Mouse (Mus musculus) embryonic facial prominence, embryonic 14.5 days (tissue): ENCODE results near the gene Mlx. TPM values are rescaled to one million over a fixed set of nuclear protein-coding genes. Genes with fewer than 3 reads are reported as not detected.
A peak's percentile ranks its signal among the peaks of the same experiment; 100 is the strongest.
"Not testable (repeated sequence)": the region's sequence is repeated elsewhere in the genome, so short reads cannot be mapped to it uniquely, and the experiment has no call there.

ENCODE experiments used
- ATAC-seq: fragments of 200-750 bp; cut with Nextera tagmentation; 2 replicates; pipeline ENCODE4 v1.8.0; 2017; ENCODE audit warnings: low read depth, moderate number of reproducible peaks, moderate TSS enrichment
- DNase-seq: peaks from one replicate; pipeline ENCODE4 v3.0.0-alpha.2; 2015; ENCODE audit warnings: low spot score
- H3K27ac ChIP-seq: fragments of 300-500 bp; sonication (generic); replicated peaks from 2 replicates; pipeline ENCODE4 v1.5.1; 2014; ENCODE audit warnings: low read depth, mild to moderate bottlenecking, low read length, moderate library complexity
- H3K27me3 ChIP-seq: fragments of 300-500 bp; sonication (generic); replicated peaks from 2 replicates; pipeline ENCODE4 v1.6.1; 2014; ENCODE audit warnings: low read length; ENCODE audit not compliant: control insufficient read depth, insufficient read depth
- H3K36me3 ChIP-seq: fragments of 300-500 bp; sonication (generic); 2 replicates; pipeline ENCODE4 v1.6.1; 2014; ENCODE audit warnings: low read length, mixed read lengths; ENCODE audit not compliant: control insufficient read depth, insufficient read depth
- H3K4me1 ChIP-seq: fragments of 300-500 bp; sonication (generic); 2 replicates; pipeline ENCODE4 v1.6.1; 2014; ENCODE audit warnings: antibody characterized with exemption, low read length; ENCODE audit not compliant: control insufficient read depth, insufficient read depth
- H3K4me2 ChIP-seq: fragments of 300-500 bp; sonication (generic); 2 replicates; pipeline ENCODE4 v1.6.1; 2014; ENCODE audit warnings: low read depth, mild to moderate bottlenecking, low read length, moderate library complexity, mixed read lengths
- H3K4me3 ChIP-seq: fragments of 300-500 bp; sonication (generic); 2 replicates; pipeline ENCODE4 v1.5.1; 2014; ENCODE audit warnings: low read depth, mild to moderate bottlenecking, low read length
- H3K9ac ChIP-seq: fragments of 300-500 bp; sonication (generic); 2 replicates; pipeline ENCODE4 v1.6.1; 2014; ENCODE audit warnings: low read depth, mild to moderate bottlenecking, low read length, moderate library complexity, mixed read lengths
- H3K9me3 ChIP-seq: fragments of 300-500 bp; sonication (generic); 2 replicates; pipeline ENCODE4 v1.6.1; 2016; ENCODE audit warnings: low read length; ENCODE audit not compliant: control insufficient read depth
- WGBS: fragments of 180-500 bp; shearing (Covaris S2); extraction: QIAGEN DNeasy Blood & Tissue Kit; methylation state at CpG from one replicate; pipeline ENCODE4 v1.1.7; 2014; 5-methylcytosine and 5-hydroxymethylcytosine counted together
- polyA plus RNA-seq: library from polyadenylated mRNA; unstranded; fragments of >200 nt; fragmentation: Nextera tagmentation; extraction: Ambion mirVana; gene quantifications from 2 replicates; pipeline ENCODE4 v1.2.1, GENCODE M21; 2014

Gene Mlx
- polyA plus RNA-seq, 1 experiment from 2014 or later: 55.2 TPM

DNA sequence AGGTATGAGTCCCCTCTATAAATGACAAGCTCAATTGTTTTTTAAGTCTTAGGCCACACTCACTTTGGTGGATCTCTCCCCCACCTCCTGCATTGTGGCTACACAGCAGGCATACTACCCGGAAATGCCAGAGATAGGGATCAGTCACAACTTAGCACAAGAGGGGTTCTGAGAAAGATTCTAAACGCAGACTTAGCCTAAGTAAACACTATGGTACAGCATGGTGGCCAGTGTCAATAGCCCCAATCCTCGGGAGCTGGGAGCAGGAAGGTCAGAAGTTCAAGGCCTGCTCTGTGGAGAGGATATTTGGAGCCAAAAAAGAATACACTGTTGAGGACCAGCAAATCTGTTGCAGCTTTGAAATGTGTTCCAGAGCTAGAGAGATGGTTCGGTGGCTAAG lies 31.0 kb downstream of the Mlx start:
- H3K36me3 ChIP-seq: peaks cover 18% of the 10 kb centered on the region; the same call in 1 of the 2 replicates
- 39% methylated on average over 4 of the region's 4 CpGs for WGBS
- ATAC-seq (no peak), DNase-seq (no peak)
- no peaks in the 10 kb centered on the region for H3K27me3 ChIP-seq
- peak overlapping the region; percentile 86 for H3K9ac ChIP-seq
- H3K9me3 ChIP-seq: no peaks in the 10 kb centered on the region
- peaks cover 18% of the 10 kb centered on the region for H3K4me1 ChIP-seq
- peak overlapping the region; percentile 91 for H3K4me3 ChIP-seq
- peak overlapping the region; percentile 91 for H3K4me2 ChIP-seq
- H3K27ac ChIP-seq: no peak overlapping the region

DNA sequence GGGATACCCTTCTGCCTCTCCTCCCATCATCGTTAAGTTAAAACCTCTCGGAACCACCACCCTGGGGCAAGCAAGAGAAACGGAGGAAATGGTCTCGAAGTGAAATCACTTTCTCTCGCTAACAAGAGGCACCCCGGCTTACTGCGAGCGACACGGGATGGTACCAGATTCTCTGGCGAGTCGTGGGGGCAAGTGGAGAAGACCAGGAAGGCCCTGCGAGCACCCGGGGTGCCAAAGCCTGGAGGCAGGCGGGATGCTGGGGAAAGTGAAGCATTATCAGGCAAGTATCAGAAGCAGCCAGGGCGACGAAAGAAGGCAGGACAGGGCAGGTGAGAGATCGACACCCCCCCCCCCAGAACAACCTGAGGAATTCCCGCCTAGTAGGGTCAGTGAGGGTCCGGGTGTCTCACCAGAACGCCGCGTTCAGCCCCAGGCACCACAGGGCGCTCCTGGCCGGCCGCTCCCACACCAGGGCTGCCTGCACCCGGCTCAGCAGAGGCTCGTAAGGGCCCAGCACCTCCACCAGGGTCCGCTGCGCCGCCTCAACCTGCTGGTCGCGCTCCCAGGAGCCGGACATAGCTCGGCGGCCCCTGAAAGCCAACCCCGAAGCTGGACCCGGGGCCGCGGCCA lies 32.2 kb downstream of the Mlx start:
- DNase-seq: no peak
- Histone ChIP-seq H3K4me3 (peak overlapping the region; percentile 91), H3K9ac (peak overlapping the region; percentile 86), H3K4me1 (peaks cover 18% of the 10 kb centered on the region), H3K9me3 (no peaks in the 10 kb centered on the region), H3K4me2 (peak overlapping the region; percentile 91), H3K27me3 (no peaks in the 10 kb centered on the region), H3K36me3 (peaks cover 29% of the 10 kb centered on the region; the same call in 1 of the 2 replicates), H3K27ac (peak overlapping the region; percentile 79)
- WGBS: 1% methylated on average over 36 of the region's 39 CpGs
- ATAC-seq: peak; percentile 70

GRCm38 (mm10) chr11:101119761-101120544 lies 32.9 kb downstream of the Mlx start, which contains the start of the genes Retreg3 and Tubg1:
Retreg3 (minus strand) TSS chr11:101119893.
Tubg1 (plus strand) TSS chr11:101119938.
- peaks cover 18% of the 10 kb centered on the region for H3K4me1 ChIP-seq
- peak; percentile 99 for DNase-seq
- H3K4me3 ChIP-seq: peak within 1 kb of the TSS; percentile 91
- no peaks in the 10 kb centered on the region for H3K9me3 ChIP-seq
- H3K27ac ChIP-seq: peak within 1 kb of the TSS; percentile 88
- peaks cover 29% of the 10 kb centered on the region; the same call in 1 of the 2 replicates for H3K36me3 ChIP-seq
- peak; percentile 97 for ATAC-seq
- peak within 1 kb of the TSS; percentile 86 for H3K9ac ChIP-seq
- H3K27me3 ChIP-seq: no peaks in the 10 kb centered on the region
- under 1% methylated on average over 43 of the region's 61 CpGs for WGBS
- H3K4me2 ChIP-seq: peak within 1 kb of the TSS; percentile 91

DNA sequence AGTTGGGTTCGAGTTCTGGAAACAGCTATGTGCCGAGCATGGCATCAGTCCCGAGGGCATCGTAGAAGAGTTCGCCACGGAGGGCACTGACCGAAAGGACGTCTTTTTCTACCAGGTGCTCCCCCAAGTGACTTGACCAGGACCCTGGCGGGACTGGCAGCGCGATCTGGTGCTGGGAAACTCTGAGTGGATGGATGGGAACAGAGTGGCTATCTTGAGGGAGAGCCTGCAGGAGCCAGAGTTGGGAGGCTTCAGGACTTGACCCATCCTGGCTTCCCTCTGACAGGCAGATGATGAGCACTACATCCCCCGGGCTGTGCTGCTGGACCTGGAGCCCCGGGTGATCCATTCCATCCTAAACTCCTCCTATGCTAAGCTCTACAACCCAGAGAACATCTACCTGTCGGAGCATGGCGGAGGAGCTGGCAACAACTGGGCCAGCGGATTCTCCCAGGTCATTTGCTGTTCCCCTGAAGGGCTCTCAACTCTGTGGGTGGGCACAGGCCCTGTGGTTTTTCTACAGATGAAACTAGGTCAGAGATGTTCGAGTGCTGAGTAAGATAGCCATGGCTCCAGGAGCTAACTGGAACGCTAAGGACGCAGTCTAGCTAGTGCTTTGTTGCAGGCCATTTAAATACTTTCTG lies 33.6 kb downstream of the Mlx start:
- no peak for DNase-seq

DNA sequence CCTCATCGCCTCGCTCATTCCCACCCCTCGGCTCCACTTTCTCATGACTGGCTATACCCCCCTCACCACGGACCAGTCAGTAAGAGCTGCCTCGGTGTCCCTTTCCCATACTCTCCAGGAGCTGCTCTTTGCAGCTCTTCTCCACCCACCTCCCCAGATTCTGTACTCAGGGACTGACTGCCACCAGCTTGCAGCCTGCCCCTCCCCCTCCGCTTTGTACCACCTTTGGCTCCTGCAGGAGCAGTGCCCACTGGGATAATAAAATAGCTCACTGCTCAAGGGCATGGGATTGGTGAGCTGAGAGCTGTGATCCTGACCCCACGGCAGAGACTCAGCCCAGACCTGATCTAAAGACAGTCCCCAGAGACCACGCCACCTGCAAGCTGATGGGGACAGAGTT lies 37.4 kb downstream of the Mlx start:
- not testable (repeated sequence) for H3K4me2 ChIP-seq, H3K27me3 ChIP-seq, DNase-seq, ATAC-seq, H3K9ac ChIP-seq, H3K9me3 ChIP-seq, H3K27ac ChIP-seq, H3K4me1 ChIP-seq, H3K4me3 ChIP-seq
- WGBS: 93% methylated on average over 8 of the region's 8 CpGs
- H3K36me3 ChIP-seq: peaks cover 43% of the 10 kb centered on the region

More for the DNA sequence above, 33.6 kb downstream of the Mlx start:
- peaks cover 18% of the 10 kb centered on the region for H3K4me1 ChIP-seq
- peaks cover 34% of the 10 kb centered on the region for H3K36me3 ChIP-seq
- 18% methylated on average over 19 of the region's 19 CpGs for WGBS
- H3K27ac ChIP-seq: peak overlapping the region; percentile 88
- no peaks in the 10 kb centered on the region for H3K9me3 ChIP-seq
- no peak for ATAC-seq
- peak overlapping the region; percentile 85 for H3K9ac ChIP-seq
- H3K4me3 ChIP-seq: peak overlapping the region; percentile 91
- no peaks in the 10 kb centered on the region for H3K27me3 ChIP-seq
- peak overlapping the region; percentile 91 for H3K4me2 ChIP-seq

GRCm38 (mm10) chr11:101125008-101125407 lies 37.9 kb downstream of the Mlx start:
- WGBS: 100% methylated on average over 4 of the region's 9 CpGs
- not testable (repeated sequence) for H3K27ac ChIP-seq, H3K27me3 ChIP-seq, H3K4me1 ChIP-seq, DNase-seq, H3K4me3 ChIP-seq, ATAC-seq, H3K9me3 ChIP-seq, H3K4me2 ChIP-seq, H3K9ac ChIP-seq
- peaks cover 43% of the 10 kb centered on the region for H3K36me3 ChIP-seq

DNA sequence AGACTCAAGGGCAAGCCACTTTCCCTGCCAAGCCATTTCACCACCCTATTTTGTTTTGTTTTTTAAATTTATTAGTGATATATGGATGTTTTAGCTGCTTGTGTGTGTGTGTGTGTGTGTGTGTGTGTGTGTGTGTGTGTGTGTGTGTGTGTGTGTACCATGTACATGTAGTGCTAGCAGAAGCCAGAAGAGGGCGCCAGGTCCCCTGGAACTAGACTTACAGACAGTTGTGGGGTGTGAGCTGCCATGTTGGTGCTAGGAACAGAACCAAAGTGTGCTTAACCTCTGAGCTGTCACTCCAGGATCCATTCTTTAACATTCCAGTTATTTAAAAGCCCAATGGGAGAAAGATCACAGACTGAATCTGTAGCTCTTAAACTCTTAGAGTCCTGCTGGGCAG lies 40.0 kb downstream of the Mlx start:
- Histone ChIP-seq H3K9ac (no peak overlapping the region), H3K9me3 (0 out of 2 replicates have a peak, but pooled peaks cover 4% of the 10 kb centered on the region), H3K27ac (no peak overlapping the region), H3K27me3 (no peaks in the 10 kb centered on the region), H3K4me3 (no peak overlapping the region), H3K4me2 (no peak overlapping the region), H3K36me3 (peaks cover 43% of the 10 kb centered on the region), H3K4me1 (no peaks in the 10 kb centered on the region)
- WGBS: 76% methylated on average over 1 of the region's 1 CpGs
- DNase-seq: no peak
- no peak for ATAC-seq

- H3K4me3 ChIP-seq: no peak overlapping the region
- ATAC-seq (no peak), DNase-seq (no peak)
- no peaks in the 10 kb centered on the region for H3K27me3 ChIP-seq
- peaks cover 23% of the 10 kb centered on the region for H3K36me3 ChIP-seq
- H3K4me1 ChIP-seq: no peaks in the 10 kb centered on the region
- 0 out of 2 replicates have a peak, but pooled peaks cover 4% of the 10 kb centered on the region for H3K9me3 ChIP-seq
- 89% methylated on average over 11 of the region's 11 CpGs for WGBS
- H3K4me2 ChIP-seq: no peak overlapping the region
- no peak overlapping the region for H3K27ac ChIP-seq
- H3K9ac ChIP-seq: no peak overlapping the region
Measured at GRCm38 (mm10) chr11:101128996-101129577, 42.0 kb downstream of the Mlx start.
